Mouse (Mus musculus) spleen, postnatal 4 days (tissue): Measurements from ENCODE around the gene Cd79b.

Source experiments
- DNase-seq, 2 experiments: peaks; one replicate each; pipeline ENCODE4 v3.0.0; 2022; ENCODE audit warnings: low spot score in 2 of 2

Gene Cd79b

DNA sequence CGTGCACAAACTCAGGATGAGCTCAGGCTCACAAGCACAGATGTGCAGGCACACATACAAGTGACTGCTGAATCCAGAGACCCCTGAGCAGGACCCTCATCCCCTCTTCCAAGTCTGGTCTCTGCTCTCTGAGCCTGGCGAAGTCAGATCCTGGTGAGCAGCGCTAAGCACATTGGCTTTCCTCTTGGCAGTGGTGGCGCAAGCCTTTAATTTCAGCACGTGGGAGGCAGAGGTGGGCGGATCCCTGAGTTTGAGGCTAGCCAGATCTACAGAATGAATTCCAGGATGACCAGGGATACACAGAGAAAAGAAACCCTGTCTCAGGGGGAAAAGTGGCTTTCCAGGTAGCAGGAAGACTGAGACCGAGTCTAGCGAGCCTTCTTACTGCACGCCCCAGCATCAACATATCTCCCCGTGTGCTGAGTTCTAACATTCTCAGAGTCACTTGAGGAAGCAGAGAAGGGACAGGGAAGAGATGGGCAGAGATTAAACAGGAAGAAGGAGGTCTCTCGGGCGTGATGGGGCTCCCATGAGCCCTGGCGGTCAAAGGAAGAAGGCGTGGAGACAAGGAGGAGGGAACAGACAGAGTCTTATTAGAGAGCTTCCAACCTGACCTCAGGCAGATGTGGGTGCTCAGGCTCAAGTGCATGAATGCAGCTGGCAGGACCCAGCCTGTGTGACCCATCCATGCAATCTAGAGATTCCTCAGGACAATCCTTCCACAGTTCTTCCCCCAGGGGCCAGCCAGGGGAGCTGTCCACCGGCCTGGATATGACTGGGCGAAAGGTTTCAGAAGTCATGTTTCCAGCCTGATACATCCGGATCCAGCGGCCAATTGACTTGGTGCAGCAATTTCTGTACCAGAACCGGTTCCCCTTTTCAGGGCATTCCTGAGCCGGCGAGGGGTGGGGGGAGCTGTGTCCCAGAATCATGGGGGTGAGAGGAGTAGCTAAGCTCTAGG lies 4.1 kb upstream of the Cd79b start:
- DNase-seq, result no peak

DNA sequence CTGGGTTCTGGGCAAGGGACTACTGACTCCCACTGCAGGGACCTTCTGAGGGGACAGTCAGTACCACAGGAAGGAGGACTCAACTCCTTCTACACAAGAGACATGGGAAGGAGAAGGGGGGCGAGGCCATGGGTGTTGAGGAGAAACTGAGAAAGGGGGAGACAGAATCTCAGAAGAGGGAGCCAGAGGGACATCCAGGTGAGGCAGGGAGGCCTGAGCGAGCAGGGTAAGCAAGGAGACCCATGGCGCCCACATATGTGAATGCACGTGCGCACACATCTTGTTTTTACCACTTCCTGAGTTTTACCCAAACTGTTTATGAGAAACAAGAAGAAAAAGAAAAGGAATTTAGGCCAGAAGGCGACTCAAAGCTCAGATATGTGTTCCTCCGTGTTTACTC lies 3.2 kb upstream of the Cd79b start:
- DNase-seq, result no peak

DNA sequence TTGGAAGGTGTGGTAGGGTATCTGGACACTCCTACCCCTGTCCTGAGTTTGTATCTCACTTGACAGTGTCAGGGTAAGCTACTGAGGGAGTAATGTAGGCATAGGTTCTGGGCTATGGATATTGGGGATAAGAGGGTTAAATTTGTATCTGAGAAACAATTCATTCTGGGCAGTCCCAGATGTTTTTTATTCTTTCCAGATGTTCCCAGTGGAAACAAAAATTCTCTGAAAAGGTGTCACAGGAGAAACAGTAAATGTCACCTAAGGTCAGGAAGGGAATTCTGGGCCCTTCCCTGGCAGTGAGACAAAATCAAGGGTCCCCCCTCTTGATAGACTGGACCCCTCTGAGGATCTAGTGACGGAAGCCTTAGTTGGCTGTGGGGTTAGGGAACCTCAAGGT lies 1.9 kb upstream of the Cd79b start:
- no peak for DNase-seq

DNA sequence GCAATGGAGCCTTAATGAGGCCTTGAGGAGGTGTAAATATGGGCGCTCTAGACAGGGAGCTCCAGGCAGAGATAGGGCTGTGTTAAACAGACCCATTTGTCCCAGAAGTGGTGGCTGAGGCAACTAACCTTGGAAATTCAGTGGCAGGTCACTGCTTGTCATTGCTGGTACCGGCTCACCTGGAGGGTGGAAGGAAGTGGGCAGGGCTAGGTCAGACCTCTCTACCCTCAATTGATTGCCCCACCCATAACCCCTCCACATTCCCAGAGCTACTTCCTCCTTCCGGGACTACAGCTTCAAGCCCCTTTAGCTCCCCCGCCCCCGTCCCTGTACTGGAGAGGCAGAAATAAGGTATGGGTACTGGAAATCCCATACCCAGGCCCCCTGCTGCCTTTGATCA lies 1.0 kb downstream of the Cd79b start:
- no peak for DNase-seq

DNA sequence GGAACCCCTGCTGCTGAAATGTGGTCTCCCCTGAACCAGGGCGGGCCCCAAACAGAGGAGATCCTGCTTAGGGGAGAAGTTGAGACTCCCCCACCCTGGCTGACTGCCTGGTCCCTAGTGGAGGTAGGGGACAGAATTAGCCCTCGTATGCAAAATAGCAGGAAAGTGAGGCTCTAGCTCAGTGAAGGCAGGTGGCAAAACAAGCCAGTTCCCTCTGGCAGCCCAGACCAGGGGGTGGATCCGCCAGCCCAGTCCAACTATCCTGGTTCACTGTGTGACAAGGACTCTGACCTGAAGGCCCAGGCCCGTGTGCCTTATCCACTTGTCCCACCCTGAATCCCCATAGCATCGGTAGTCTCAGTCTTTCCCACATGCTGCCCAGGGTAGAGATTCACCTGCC lies 4.4 kb downstream of the Cd79b start:
- peak; percentile 65 to 77 for DNase-seq

DNA sequence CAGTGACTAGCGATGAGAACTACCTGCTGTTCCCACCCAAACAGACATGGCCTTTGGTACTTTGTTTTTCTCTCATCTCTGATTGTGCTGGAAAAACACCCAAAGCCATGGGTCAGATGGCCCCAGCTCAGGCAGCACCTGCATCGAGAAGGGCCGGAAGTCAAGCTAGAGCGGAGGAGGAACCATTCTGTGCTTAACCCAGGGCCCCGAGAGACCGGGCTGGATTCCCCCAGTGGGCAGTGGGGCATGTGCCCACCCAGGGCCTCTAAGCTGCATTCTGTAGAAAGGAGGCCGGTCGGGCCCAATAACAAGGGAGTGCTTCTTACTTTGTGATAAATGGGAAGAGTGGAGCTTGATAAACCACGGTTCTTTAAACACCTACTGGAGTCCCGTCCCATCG lies 6.4 kb downstream of the Cd79b start:
- DNase-seq, result peak; percentile 75 to 81

DNA sequence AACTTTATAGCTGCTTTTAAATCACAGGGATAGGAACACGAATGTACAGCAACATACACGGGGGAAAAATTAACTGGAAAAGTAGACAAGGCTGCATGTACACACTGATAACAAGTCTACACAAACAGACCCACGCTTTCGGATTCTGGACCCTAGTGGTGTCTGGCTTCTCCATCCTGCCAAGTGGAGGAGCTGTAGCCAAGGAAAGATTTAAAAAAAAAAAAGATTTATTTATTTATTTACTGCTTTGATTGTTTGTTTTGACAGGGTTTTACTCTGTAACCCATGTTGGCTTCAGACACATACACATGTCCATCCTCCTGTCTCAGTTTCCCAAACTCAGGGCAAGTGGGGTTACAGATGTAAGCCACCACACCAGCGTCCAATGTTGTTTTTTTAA lies 7.1 kb downstream of the Cd79b start:
- DNase-seq, result no peak

GRCm38 (mm10) chr11:106306758-106307157 lies 7.8 kb downstream of the Cd79b start:
- no peak for DNase-seq

DNA sequence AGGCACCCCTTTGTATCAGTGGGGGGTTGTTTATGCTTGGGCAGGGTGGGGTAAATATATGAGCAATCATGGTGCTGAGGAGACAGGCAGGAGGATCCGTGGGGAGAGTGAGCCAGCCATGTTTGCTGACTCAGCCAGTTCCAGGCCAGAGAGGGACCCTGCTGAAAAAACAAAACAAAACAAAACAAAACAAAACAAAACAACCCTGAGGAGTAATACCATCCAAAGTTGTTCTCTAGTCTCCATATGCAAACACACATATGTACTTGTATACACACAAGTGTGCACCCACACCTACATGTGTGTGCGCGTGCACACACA lies 8.5 kb downstream of the Cd79b start:
- DNase-seq, result no peak

DNA sequence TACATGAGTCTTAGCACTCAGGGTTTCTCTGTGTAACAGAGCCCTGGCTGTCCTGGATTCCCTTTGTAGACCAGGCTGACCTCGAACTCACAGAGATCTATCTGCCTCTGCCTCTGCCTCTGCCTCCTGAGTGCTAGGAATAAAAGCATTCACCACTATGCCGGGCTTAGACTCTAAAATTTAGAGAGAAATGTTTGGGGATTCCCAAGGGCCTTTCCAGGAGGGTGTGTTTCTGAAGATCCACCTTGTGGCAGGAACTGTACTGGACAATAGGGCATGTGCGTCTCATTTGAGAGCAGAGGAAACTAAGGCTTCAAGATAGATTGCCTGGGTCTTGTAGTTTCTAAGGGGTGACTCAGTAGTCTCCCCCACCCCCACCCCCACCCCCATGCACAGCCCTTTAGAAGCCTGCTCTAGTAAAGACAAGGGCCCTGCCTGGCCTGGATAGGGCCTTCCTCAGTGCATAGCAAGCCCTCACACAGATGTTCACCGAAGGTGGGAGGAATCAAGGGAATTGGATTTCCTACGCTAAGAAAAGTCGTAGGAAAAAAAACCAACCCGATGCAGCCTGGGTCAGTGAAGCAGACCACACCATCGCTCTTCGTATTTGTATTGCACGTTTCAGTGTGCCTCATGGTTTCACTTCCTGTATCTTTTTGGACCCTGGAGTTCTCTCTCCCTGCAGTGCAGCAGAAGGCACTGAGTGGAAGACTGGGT lies 9.1 kb downstream of the Cd79b start:
- DNase-seq, result peak in 1 of 2 experiments; percentile 27

GRCm38 (mm10) chr11:106302634-106303033 lies 11.9 kb downstream of the Cd79b start:
- peak; percentile 62 to 88 for DNase-seq

GRCm38 (mm10) chr11:106301765-106302164 lies 12.8 kb downstream of the Cd79b start, which contains the start of gene Gh:
Gene Gh, minus strand, starts transcription at chr11:106301865.
- DNase-seq, result no peak

DNA sequence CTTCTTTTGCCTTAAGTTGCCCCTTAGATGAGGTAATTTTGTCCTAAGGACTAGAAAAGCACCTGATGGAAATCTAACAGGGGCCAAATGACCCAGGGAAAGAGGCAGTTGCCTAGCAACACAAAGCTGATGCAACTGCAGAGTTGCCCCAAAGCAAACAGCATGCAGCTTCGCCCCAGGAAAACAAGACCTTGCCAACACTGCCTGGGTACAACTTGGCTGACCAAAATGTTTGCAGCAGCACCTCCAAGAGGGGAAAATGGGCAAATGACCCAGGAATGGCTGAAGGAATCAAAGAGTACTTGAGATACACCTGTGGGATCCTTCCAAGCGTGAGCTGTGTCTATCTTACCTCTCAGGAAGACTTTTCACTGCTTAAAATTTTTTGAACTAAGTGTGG lies 22.7 kb downstream of the Cd79b start:
- DNase-seq, result no peak

GRCm38 (mm10) chr11:106290376-106290775 lies 24.2 kb downstream of the Cd79b start:
- DNase-seq, result no peak

DNA sequence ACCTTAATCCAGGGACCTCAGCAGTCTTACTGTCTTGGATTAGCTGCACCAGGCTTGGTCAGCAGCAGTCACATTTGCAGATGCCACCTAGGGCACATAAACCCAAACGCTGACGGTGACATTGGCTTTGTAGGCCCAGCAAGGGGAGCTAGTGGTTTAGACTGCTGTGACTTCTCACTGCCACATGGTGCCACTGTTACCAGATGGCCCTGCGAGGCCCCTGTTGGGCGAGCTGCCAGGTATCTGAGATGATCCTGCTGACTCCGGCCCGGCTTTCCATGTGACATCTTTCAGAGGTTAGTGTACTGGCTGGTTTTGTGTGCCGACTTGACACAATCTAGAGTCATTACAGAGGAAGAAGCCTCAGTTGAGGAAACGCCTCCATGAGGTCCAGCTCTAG lies 25.2 kb downstream of the Cd79b start:
- DNase-seq, result peak; percentile 48 to 74

DNA sequence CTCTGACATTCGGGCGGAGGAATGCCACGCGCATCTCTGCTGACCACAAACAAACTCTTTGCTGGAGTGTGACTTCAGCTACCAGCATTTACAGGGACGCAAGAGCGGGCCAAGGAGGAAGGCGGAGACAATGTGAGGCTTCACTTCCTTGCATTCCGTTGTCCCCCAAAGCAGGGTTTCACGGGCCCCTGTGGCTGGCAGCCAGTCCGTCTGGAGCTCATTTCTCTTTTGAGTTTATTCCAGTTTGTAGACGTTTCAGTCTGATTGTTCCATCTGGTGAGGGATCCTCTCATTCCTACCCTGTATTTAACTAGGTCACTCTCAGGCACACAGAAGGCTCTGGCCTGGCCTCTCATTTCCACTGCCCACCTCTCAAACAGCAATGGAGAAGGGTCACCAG lies 27.6 kb downstream of the Cd79b start:
- no peak for DNase-seq

DNA sequence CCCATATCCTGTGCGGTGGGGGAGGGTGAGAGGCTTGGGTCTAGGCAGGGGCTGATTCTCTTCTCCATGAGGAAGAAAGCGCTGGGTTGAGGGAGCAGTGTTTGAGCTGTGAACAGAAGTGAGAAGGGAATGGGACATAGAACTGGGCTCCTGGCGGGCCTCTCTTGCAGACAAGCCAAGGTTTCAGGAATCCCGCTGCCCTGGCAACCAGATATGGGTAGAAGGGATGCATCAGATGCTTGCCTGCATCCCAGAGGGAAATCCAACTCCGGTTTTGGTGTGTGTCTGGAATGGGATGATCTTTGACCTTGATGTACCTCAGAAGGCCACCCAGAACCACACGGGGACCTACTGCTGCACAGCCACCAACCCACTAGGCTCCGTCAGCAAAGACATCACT lies 28.4 kb downstream of the Cd79b start:
- DNase-seq, result no peak

DNA sequence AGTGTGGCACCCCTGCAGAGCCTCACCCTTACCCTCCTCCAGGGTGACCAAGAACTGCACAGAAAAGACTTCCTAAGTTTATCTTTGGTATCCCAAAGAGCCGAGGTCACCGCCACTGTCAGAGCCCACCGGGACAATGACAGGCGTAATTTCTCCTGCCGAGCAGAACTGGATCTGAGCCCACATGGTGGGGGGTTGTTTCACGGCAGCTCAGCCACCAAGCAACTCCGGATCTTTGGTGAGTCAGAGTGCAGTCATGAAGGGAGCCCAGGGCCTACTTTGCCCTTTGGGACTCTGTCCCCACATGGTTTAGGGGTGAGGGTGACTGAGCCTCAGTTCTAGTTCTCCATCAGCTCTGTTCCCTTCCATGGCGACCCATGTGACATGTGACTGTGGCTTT lies 30.4 kb downstream of the Cd79b start:
- DNase-seq, result no peak

- no peak for DNase-seq
Observed at GRCm38 (mm10) chr11:106283371-106283770, 31.2 kb downstream of the Cd79b start.

DNA sequence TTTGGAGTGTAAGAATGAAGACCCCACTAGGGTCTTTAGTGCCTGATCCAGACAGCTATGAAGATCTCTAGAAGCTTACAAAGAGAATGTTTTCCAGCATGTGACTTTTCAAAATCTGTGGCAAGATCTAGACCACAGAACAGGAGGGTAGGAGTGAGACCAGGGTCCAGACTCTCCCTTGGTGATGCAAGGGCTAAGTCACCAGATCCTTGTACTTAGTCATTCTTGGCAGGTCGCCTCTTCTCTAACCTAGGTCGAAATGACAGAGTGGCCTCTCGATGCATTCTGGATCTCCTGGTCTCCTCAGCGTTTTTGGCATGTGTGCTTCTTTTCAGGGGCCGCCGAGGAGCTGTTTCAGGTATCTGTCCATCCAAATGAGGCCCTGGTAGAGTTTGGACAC lies 32.1 kb downstream of the Cd79b start:
- no peak for DNase-seq

- DNase-seq, result peak; percentile 91 to 97
Observed at GRCm38 (mm10) chr11:106276454-106276853, 38.1 kb downstream of the Cd79b start, which contains the start of gene Tcam1. Gene Tcam1, plus strand, starts transcription at chr11:106276672.

DNA sequence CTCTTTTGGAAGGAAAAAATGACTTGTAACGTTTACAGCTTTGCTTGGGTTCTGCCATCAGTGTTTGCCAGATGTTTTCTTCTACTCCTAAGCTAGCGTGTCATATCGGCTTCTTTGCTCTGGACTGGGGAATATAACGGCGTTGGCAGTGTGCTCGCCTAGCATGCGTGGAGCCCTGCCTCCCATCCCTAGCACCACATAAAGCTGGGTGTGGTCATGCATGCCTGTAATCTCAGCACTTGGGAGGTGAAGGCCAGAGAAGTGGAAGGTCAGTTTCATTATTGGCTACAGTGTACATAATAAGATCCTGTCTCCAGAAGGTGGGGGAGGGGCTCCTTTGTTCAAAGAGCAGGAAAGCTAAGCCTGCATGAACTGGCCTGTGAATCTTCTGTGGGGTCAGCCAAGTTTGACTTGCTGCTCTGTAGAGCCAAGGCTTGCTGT lies 39.6 kb downstream of the Cd79b start:
- DNase-seq, result no peak

DNA sequence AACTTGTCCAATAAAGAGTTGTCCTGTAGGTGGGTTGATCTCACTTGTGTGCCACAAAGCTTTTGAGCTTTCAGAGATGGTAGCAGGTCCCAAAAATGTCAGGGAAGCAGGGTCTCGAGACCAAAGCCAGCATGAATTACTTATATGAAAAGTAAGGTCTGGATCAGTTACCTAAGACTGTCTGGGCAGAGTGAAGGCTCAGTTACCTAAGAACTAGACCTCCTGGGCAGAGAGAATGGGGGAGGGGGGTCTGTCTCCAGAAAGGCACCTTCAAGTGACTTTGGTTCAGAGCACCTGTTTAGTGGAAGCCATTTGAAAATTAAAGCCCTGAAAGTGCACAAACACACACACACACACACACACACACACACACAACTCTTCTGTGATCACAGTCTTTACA lies 40.2 kb downstream of the Cd79b start:
- DNase-seq, result no peak
